Mouse (Mus musculus) cortical plate, adult 2 months (tissue): Measurements from ENCODE around the gene Epo.

ENCODE experiments used
- CTCF ChIP-seq: fragments of 200-500 bp; IDR thresholded peaks from 2 replicates; pipeline ENCODE4 v1.5.1; 2011; ENCODE audit warnings: mild to moderate bottlenecking, control low read depth, low read length; ENCODE audit not compliant: insufficient read depth; ENCODE audit errors: extremely low read depth
- POLR2A ChIP-seq: fragments of 200-500 bp; IDR thresholded peaks from 2 replicates; pipeline ENCODE4 v1.6.1; 2011; ENCODE audit warnings: mild to moderate bottlenecking, low read length, control low read depth; ENCODE audit not compliant: insufficient read depth; ENCODE audit errors: extremely low read depth

- TF ChIP-seq CTCF (no peak), POLR2A (no peak)
These were observed 280 bp downstream of the Epo start for GRCm38 (mm10) chr5:137532808-137533116.
